Mouse (Mus musculus) ES-Bruce4 (cell line): ENCODE data around the gene Capn15.

Source experiments
- CTCF ChIP-seq: IDR thresholded peaks from one replicate; pipeline ENCODE4 v1.8.1; 2011; ENCODE audit warnings: low read depth, low read length
- EP300 ChIP-seq: IDR thresholded peaks from 2 replicates; pipeline ENCODE4 v1.6.1; 2011; ENCODE audit warnings: low read depth, low read length; ENCODE audit not compliant: insufficient read depth
- POLR2A ChIP-seq: IDR thresholded peaks from one replicate; pipeline ENCODE4 v1.8.1; 2011; ENCODE audit warnings: low read length; ENCODE audit not compliant: insufficient read depth

GRCm38 (mm10) chr17:26017949-26018348 is 32.4 kb upstream of the Capn15 start:
- no peak for TF ChIP-seq EP300
- no peak for TF ChIP-seq POLR2A
- no peak for TF ChIP-seq CTCF
